Mouse (Mus musculus) gastrocnemius, postnatal 36 days (tissue): Measurements from ENCODE around the gene Coro7. TPM values are rescaled to one million over a fixed set of nuclear protein-coding genes. Genes with fewer than 3 reads are reported as not detected.
"Not testable (repeated sequence)": the region's sequence is repeated elsewhere in the genome, so short reads cannot be mapped to it uniquely, and the experiment has no call there.

Source experiments
- DNase-seq, 2 experiments: peaks; one replicate each; pipeline ENCODE4 v3.0.0; 2022
- intact Hi-C: fragments of 180-260 bp; cut with DNase I; formaldehyde crosslinking; loops from one replicate; pipeline ENCODE4 v1.15.1; 2025
- total RNA-seq, 2 experiments: library from RNA; stranded (reverse); gene quantifications; 2 replicates each; pipeline ENCODE4 v1.2.3; 2021

Gene Coro7
- total RNA-seq, 2 experiments from 2014 or later: 13.1 to 15.2 TPM

DNA sequence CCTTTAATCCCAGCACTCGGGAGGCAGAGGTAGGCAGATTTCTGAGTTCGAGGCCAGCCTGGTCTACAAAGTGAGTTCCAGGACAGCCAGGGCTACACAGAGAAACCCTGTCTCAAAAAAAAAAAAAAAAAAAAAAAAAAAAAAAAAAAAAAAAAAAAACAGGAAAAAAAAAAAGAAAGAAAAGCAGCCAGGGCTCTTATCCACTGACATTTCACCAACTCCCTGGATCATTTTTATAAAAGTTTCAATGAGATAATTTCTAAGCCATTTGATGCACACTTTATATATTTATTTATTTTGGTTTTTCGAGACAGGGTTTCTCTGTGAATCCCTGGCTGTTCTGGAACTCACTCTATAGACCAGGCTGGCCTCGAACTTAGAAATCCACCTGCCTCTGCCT lies 98.4 kb downstream of the Coro7 start:
- intact Hi-C loops, DNase-seq: not testable (repeated sequence)

DNA sequence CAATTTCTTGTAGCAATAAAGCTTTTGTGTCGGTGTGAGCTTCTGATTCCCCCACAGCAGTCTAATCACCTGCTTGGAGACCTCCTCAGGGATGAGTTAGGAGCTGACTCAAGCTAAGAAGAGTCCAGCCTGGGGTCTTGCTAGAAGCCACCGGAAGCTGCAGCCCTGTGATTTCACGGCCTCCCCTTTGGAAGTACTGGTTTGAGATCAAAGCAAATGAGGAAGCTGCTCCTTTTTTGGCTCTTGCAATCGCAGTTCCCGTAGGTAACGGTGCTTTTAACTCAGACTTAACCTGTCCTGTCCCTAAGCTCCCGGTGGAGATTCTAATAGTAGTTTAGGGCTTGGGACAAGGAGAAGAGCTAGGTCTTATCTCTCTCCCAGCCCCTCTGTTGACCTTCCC lies 100.9 kb downstream of the Coro7 start:
- intact Hi-C loops: no loop called here
- no peak for DNase-seq

- intact Hi-C loops: no loop called here
- DNase-seq: no peak
Measured at GRCm38 (mm10) chr16:4576873-4577272, 102.7 kb downstream of the Coro7 start.

Other genes with a start within 250 kb of the Coro7 start
- gene Srl, start 138.0 kb downstream of the Coro7 start, total RNA-seq: 1,000 to 10,000 TPM; 1,182 to 1,390 TPM
- gene Tfap4, start 119.9 kb downstream of the Coro7 start, total RNA-seq: 1 to 10 TPM; 2.6 to 4.1 TPM
- 1 to 10 TPM; 5.9 to 7.0 TPM for gene Glis2, start 85.1 kb downstream of the Coro7 start, total RNA-seq
- 10 to 100 TPM; 87.0 to 91.6 TPM for gene Pam16, start 54.8 kb downstream of the Coro7 start, total RNA-seq
- 1 to 10 TPM; 3.8 to 4.0 TPM for gene Vasn, start 39.8 kb downstream of the Coro7 start, total RNA-seq
- 10 to 100 TPM; 90.1 TPM for gene Dnaja3, start 39.8 kb downstream of the Coro7 start, total RNA-seq
- gene Nmral1, start 39.6 kb upstream of the Coro7 start, total RNA-seq: 1 to 10 TPM; 2.8 to 3.0 TPM
- 10 to 100 TPM; 31.5 to 35.3 TPM for gene Hmox2, start 46.6 kb upstream of the Coro7 start, total RNA-seq
- 10 to 100 TPM; 63.2 to 80.0 TPM for gene Cdip1, start 110.5 kb upstream of the Coro7 start, total RNA-seq
- not detected for gene 4930562C15Rik, start 155.6 kb upstream of the Coro7 start, total RNA-seq
- gene Ubald1, start 200.5 kb upstream of the Coro7 start, total RNA-seq: 10 to 100 TPM; 31.9 to 38.9 TPM
- 10 to 100 TPM; 49.4 to 52.7 TPM for gene Mgrn1, start 206.5 kb upstream of the Coro7 start, total RNA-seq